Mouse (Mus musculus): ENCODE measurements around the gene Xylt1.

Gene Xylt1

GRCm38 (mm10) chr7:117614851-117615250, 234.1 kb downstream of the Xylt1 start:
- in situ Hi-C loops (cut with MboI; ENCODE audit: low pct_unique_long_range_greater_than_20kb in 1 of 2, low sequenced_read_pairs in 2 of 2, unreplicated experiment in 1 of 2) = no loop called here

- in situ Hi-C loops (cut with MboI; ENCODE audit: low pct_unique_long_range_greater_than_20kb in 1 of 2, low sequenced_read_pairs in 2 of 2, unreplicated experiment in 1 of 2) = no loop called here
Observed at GRCm38 (mm10) chr7:117616277-117616676, 235.5 kb downstream of the Xylt1 start.

- in situ Hi-C loops (cut with MboI; ENCODE audit: low pct_unique_long_range_greater_than_20kb in 1 of 2, low sequenced_read_pairs in 2 of 2, unreplicated experiment in 1 of 2) = no loop called here
Observed at GRCm38 (mm10) chr7:117618715-117619150, 238.0 kb downstream of the Xylt1 start.

- in situ Hi-C loops (cut with MboI; ENCODE audit: low pct_unique_long_range_greater_than_20kb in 1 of 2, low sequenced_read_pairs in 2 of 2, unreplicated experiment in 1 of 2) = no loop called here
Observed at GRCm38 (mm10) chr7:117621566-117621965, 240.8 kb downstream of the Xylt1 start.

GRCm38 (mm10) chr7:117622769-117623168, 242.0 kb downstream of the Xylt1 start:
- in situ Hi-C loops (cut with MboI; ENCODE audit: low pct_unique_long_range_greater_than_20kb in 1 of 2, low sequenced_read_pairs in 2 of 2, unreplicated experiment in 1 of 2) = no loop called here

GRCm38 (mm10) chr7:117628791-117629190, 248.0 kb downstream of the Xylt1 start:
- in situ Hi-C loops (cut with MboI; ENCODE audit: low pct_unique_long_range_greater_than_20kb in 1 of 2, low sequenced_read_pairs in 2 of 2, unreplicated experiment in 1 of 2) = no loop called here

DNA sequence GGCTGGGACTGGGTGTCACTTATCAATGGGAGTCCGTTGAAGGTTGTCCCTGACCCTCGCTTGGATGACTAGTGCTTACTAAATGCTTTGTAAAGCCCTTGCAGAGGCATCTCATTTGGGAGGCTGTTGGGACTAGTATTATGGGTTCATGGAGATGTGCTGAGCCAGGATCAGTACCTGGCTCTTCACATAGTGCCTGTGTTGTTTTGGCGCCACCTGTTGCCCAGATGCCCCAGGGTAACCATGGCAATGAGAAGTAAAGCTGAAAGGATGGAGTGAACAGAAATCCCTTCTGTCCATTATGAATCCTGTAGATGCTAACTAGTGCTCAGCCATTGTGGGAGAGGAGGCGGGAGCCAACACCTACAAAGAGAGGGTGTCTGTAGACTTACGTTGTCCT, 249.9 kb downstream of the Xylt1 start:
- in situ Hi-C loops (cut with MboI; ENCODE audit: low pct_unique_long_range_greater_than_20kb in 1 of 2, low sequenced_read_pairs in 2 of 2, unreplicated experiment in 1 of 2) = loop anchor here in 1 of 2 experiments (10.0 kb wide), 1 partner anchor 246 kb away; the partner anchor contains the start of gene Xylt1

DNA sequence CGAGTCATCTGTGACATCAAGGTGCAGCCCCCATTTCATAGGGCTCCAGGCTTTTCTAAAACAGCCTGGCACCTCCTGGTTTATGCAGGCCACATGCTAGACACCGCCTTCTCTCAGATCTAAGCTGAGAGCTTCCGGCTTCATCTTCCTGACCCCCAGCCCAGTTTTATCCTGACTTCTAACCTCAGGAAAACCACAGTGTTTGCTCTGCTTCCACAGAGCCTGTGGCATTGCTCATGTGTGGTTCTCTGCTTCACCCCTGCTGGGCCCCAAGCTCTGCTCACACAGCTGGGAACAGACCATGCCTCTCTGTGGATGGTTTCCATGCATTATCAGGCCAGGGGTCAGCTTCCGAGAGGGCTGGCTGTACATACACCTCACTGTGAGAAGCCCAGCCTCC, 254.8 kb downstream of the Xylt1 start:
- in situ Hi-C loops (cut with MboI; ENCODE audit: low pct_unique_long_range_greater_than_20kb in 1 of 2, low sequenced_read_pairs in 2 of 2, unreplicated experiment in 1 of 2) = loop anchor here in 1 of 2 experiments (10.0 kb wide), 1 partner anchor 251 kb away; the partner anchor contains the start of gene Xylt1

DNA sequence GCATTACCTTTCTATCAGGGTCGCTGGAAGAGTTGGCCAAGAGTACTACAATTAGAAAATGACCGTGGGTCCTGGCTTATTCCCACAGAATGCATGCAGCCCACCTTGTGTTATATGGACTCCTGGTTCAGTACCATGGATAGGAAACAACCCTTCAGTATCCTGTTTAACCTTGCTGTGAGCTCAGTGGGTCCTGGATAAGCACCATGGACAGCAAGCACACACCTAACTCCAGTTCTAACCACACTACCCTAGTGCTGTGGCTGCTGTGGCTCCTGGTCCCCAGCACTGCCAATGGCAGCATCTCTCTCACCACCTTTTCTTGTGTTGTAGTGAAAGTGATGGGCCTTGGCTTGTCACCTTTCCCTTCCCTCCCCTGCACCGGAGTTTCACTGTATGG, 255.9 kb downstream of the Xylt1 start:
- in situ Hi-C loops (cut with MboI; ENCODE audit: low pct_unique_long_range_greater_than_20kb in 1 of 2, low sequenced_read_pairs in 2 of 2, unreplicated experiment in 1 of 2) = loop anchor here in 1 of 2 experiments (10.0 kb wide), 1 partner anchor 252 kb away; the partner anchor contains the start of gene Xylt1

DNA sequence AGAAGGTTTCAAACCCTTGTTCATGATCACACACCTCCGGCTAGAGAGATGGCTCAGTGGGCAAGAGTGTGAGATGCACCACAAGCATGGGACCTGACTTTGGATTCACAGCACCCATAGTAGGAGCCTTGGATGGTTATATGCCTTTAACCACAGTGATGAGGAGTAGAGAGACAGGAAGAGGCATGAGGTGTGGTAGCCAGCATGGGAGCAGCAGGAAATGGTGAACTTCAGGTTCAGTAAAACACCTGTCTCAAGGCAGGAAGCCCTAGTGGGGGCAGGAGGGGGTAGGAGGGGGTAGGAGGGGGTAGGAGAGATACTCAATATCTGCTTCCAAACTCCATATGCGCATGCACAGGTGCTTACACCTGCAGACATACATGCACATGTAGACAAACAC, 257.2 kb downstream of the Xylt1 start:
- in situ Hi-C loops (cut with MboI; ENCODE audit: low pct_unique_long_range_greater_than_20kb in 1 of 2, low sequenced_read_pairs in 2 of 2, unreplicated experiment in 1 of 2) = loop anchor here in 1 of 2 experiments (10.0 kb wide), 1 partner anchor 253 kb away; the partner anchor contains the start of gene Xylt1

DNA sequence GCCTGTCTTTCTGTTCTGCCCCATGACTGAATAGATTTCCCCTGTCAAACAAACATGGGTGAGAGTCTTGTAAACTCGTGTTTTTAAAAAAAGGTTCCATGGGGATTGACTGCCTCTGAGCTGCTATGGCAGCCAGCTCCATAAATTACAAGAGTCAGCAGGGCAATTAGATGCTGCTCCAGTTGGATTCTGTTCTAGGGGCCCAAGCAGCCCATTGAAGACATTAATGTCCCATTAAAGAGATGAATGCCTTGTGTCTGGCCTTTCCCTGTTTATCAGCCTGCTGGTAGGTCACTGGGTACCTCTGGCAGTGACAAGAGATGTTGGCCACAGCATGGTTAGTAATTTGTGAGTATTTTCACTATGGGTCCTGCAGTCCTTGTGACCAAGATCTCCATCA, 271.9 kb downstream of the Xylt1 start:
- in situ Hi-C loops (cut with MboI; ENCODE audit: low pct_unique_long_range_greater_than_20kb in 1 of 2, low sequenced_read_pairs in 2 of 2, unreplicated experiment in 1 of 2) = no loop called here

GRCm38 (mm10) chr7:117655732-117656131, 275.0 kb downstream of the Xylt1 start:
- in situ Hi-C loops (cut with MboI; ENCODE audit: low pct_unique_long_range_greater_than_20kb in 1 of 2, low sequenced_read_pairs in 2 of 2, unreplicated experiment in 1 of 2) = no loop called here

- in situ Hi-C loops (cut with MboI; ENCODE audit: low pct_unique_long_range_greater_than_20kb in 1 of 2, low sequenced_read_pairs in 2 of 2, unreplicated experiment in 1 of 2) = no loop called here
Observed at GRCm38 (mm10) chr7:117658180-117658579, 277.4 kb downstream of the Xylt1 start.

- in situ Hi-C loops (cut with MboI; ENCODE audit: low pct_unique_long_range_greater_than_20kb in 1 of 2, low sequenced_read_pairs in 2 of 2, unreplicated experiment in 1 of 2) = no loop called here
Observed at GRCm38 (mm10) chr7:117658739-117659138, 278.0 kb downstream of the Xylt1 start.

DNA sequence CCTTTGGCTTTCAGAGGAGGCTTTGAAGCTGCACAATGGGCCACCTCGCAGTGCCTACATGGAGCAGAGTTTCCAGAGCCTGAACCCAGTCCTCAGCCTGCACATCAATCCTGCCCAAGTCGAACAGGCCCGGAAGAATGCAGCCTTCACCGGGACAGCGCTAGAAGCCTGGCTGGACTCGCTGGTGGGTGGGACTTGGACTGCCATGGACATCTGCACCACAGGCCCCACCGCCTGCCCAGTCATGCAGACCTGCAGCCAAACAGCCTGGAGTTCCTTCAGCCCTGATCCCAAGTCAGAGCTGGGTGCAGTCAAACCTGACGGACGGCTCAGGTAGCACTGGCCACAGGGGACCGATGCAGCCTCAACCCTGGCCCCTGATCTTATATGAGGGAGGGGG, 286.5 kb downstream of the Xylt1 start:
- in situ Hi-C loops (cut with MboI; ENCODE audit: low pct_unique_long_range_greater_than_20kb in 1 of 2, low sequenced_read_pairs in 2 of 2, unreplicated experiment in 1 of 2) = no loop called here

- in situ Hi-C loops (cut with MboI; ENCODE audit: low pct_unique_long_range_greater_than_20kb in 1 of 2, low sequenced_read_pairs in 2 of 2, unreplicated experiment in 1 of 2) = no loop called here
Observed at GRCm38 (mm10) chr7:117668226-117668625, 287.4 kb downstream of the Xylt1 start.

DNA sequence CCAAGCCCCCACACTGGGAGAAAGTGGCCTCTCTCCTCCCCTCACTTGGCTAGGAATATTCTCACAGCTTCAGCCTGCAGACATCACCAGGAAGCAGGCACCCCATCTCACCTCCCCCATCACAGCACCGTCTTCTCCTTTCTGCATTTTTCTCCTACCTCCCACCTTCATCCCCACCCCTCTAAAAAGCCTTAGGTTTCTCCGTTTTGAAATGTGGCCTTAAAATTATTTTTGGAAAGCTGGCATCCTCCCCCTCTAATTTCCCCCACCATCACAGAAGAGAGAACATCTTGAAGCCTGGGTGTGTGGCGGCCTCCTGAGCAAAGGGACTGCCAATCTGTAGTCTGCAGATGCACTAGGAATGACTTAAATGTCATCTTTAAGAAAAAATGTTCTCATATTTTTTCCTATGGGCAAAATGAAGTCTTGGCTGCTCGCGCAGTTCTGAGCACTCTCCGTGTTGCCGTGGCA, 291.4 kb downstream of the Xylt1 start:
- in situ Hi-C loops (cut with MboI; ENCODE audit: low pct_unique_long_range_greater_than_20kb in 1 of 2, low sequenced_read_pairs in 2 of 2, unreplicated experiment in 1 of 2) = no loop called here

GRCm38 (mm10) chr7:117686120-117686996, 305.6 kb downstream of the Xylt1 start:
- in situ Hi-C loops (cut with MboI; ENCODE audit: low pct_unique_long_range_greater_than_20kb in 1 of 2, low sequenced_read_pairs in 2 of 2, unreplicated experiment in 1 of 2) = no loop called here

- in situ Hi-C loops (cut with MboI; ENCODE audit: low pct_unique_long_range_greater_than_20kb in 1 of 2, low sequenced_read_pairs in 2 of 2, unreplicated experiment in 1 of 2) = no loop called here
Observed at GRCm38 (mm10) chr7:117686997-117687302, 306.2 kb downstream of the Xylt1 start.

- in situ Hi-C loops (cut with MboI; ENCODE audit: low pct_unique_long_range_greater_than_20kb in 1 of 2, low sequenced_read_pairs in 2 of 2, unreplicated experiment in 1 of 2) = no loop called here
Observed at GRCm38 (mm10) chr7:117695612-117696011, 314.8 kb downstream of the Xylt1 start.
